Mouse (Mus musculus): ENCODE measurements around the gene Rbp4.

- TF ChIP-seq POLR2A (IDR thresholded peaks at IDR 0.05; ENCODE audit: insufficient read depth, low read depth, low read length) (no peak), CTCF (IDR thresholded peaks at IDR 0.05; ENCODE audit: insufficient read depth, low read depth, low read length) (no peak)
These were observed 38.0 kb downstream of the Rbp4 start for GRCm38 (mm10) chr19:38086948-38087551.

All from olfactory bulb, adult 2 months (tissue).